Mouse (Mus musculus): Measurements from ENCODE around the gene Sh2d3c. TPM values are rescaled to one million over a fixed set of nuclear protein-coding genes. Genes with fewer than 3 reads are reported as not detected.

Sh2d3c gene
- polyA plus RNA-seq, 1 experiment: 60.6 TPM

GRCm38 (mm10) chr2:32683701-32684100 lies 37.2 kb upstream of the Sh2d3c start:
- no peak for TF ChIP-seq POLR2A (IDR thresholded peaks at IDR 0.05; ENCODE audit: borderline replicate concordance, extremely low read depth, insufficient read depth, insufficient read length, poor library complexity, severe bottlenecking)
- TF ChIP-seq CTCF (IDR thresholded peaks at IDR 0.05; ENCODE audit: borderline replicate concordance, extremely low read depth, insufficient read depth, insufficient read length): no peak
- DNase-seq (ENCODE audit: low read depth): no peak

- TF ChIP-seq POLR2A (IDR thresholded peaks at IDR 0.05; ENCODE audit: borderline replicate concordance, extremely low read depth, insufficient read depth, insufficient read length, poor library complexity, severe bottlenecking): no peak
- TF ChIP-seq CTCF (IDR thresholded peaks at IDR 0.05; ENCODE audit: borderline replicate concordance, extremely low read depth, insufficient read depth, insufficient read length): no peak
These were observed 36.0 kb upstream of the Sh2d3c start for GRCm38 (mm10) chr2:32684681-32685428.

GRCm38 (mm10) chr2:32685807-32686206 lies 35.0 kb upstream of the Sh2d3c start:
- TF ChIP-seq POLR2A (IDR thresholded peaks at IDR 0.05; ENCODE audit: borderline replicate concordance, extremely low read depth, insufficient read depth, insufficient read length, poor library complexity, severe bottlenecking): no peak
- no peak for TF ChIP-seq CTCF (IDR thresholded peaks at IDR 0.05; ENCODE audit: borderline replicate concordance, extremely low read depth, insufficient read depth, insufficient read length)
- DNase-seq (ENCODE audit: low read depth): no peak

More at GRCm38 (mm10) chr2:32684681-32685428, 36.0 kb upstream of the Sh2d3c start:
- no peak for DNase-seq (ENCODE audit: low read depth)

DNA sequence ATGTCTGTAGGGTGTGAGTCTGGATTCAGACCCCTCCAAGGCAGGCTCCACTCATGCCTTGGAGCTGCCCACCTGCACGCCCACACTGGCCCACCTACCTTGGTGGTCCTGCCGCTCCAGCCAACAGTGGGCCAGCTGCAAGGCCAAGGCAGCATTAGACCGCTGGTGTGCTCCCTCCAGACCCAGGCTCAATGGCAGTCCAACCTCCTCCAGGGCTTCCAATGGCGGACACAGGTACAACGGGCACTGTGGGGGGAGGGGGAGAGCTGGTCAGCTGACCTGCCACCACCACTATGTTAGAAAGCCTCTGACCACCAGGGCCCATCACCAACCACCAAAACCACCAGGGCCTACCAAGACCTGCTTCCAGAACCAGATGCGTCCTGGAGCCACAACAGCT lies 34.2 kb upstream of the Sh2d3c start:
- no peak for DNase-seq (ENCODE audit: low read depth)
- TF ChIP-seq CTCF (IDR thresholded peaks at IDR 0.05; ENCODE audit: borderline replicate concordance, extremely low read depth, insufficient read depth, insufficient read length): no peak
- no peak for TF ChIP-seq POLR2A (IDR thresholded peaks at IDR 0.05; ENCODE audit: borderline replicate concordance, extremely low read depth, insufficient read depth, insufficient read length, poor library complexity, severe bottlenecking)

- TF ChIP-seq CTCF (IDR thresholded peaks at IDR 0.05; ENCODE audit: borderline replicate concordance, extremely low read depth, insufficient read depth, insufficient read length) (no peak), POLR2A (IDR thresholded peaks at IDR 0.05; ENCODE audit: borderline replicate concordance, extremely low read depth, insufficient read depth, insufficient read length, poor library complexity, severe bottlenecking) (no peak)
- no peak for DNase-seq (ENCODE audit: low read depth)
These were observed 33.3 kb upstream of the Sh2d3c start for GRCm38 (mm10) chr2:32687562-32687961.

- TF ChIP-seq POLR2A (IDR thresholded peaks at IDR 0.05; ENCODE audit: borderline replicate concordance, extremely low read depth, insufficient read depth, insufficient read length, poor library complexity, severe bottlenecking) (no peak), CTCF (IDR thresholded peaks at IDR 0.05; ENCODE audit: borderline replicate concordance, extremely low read depth, insufficient read depth, insufficient read length) (peak; percentile 100)
- peak; percentile 92 for DNase-seq (ENCODE audit: low read depth)
These were observed 31.4 kb upstream of the Sh2d3c start for GRCm38 (mm10) chr2:32689420-32689819.

- DNase-seq (ENCODE audit: low read depth): no peak
- TF ChIP-seq CTCF (IDR thresholded peaks at IDR 0.05; ENCODE audit: borderline replicate concordance, extremely low read depth, insufficient read depth, insufficient read length) (no peak), POLR2A (IDR thresholded peaks at IDR 0.05; ENCODE audit: borderline replicate concordance, extremely low read depth, insufficient read depth, insufficient read length, poor library complexity, severe bottlenecking) (no peak)
These were observed 29.8 kb upstream of the Sh2d3c start for GRCm38 (mm10) chr2:32691041-32691440.

DNA sequence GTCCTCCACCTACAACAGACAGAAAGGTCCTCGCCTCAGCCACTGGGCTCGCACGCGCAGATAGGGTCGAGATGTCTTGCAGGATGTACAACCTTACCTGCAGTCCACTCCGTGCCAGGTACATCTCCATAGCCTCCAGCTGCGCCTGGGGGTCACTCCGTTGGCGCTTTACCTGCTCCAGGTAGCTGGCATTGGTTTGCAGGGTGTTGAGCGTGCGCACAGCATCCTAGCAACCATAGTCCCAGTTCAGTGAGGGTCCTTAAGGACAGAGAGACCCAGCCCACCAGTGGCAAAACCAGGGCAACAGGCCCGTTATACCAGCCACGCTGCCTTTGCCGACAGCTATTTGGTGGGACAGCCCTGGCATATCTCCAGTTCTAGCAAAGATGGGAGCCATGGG lies 28.4 kb upstream of the Sh2d3c start:
- TF ChIP-seq CTCF (IDR thresholded peaks at IDR 0.05; ENCODE audit: borderline replicate concordance, extremely low read depth, insufficient read depth, insufficient read length): no peak
- TF ChIP-seq POLR2A (IDR thresholded peaks at IDR 0.05; ENCODE audit: borderline replicate concordance, extremely low read depth, insufficient read depth, insufficient read length, poor library complexity, severe bottlenecking): no peak
- no peak for DNase-seq (ENCODE audit: low read depth)

GRCm38 (mm10) chr2:32693282-32693681 lies 27.6 kb upstream of the Sh2d3c start:
- peak; percentile 6 for DNase-seq (ENCODE audit: low read depth)
- TF ChIP-seq CTCF (IDR thresholded peaks at IDR 0.05; ENCODE audit: borderline replicate concordance, extremely low read depth, insufficient read depth, insufficient read length): no peak
- no peak for TF ChIP-seq POLR2A (IDR thresholded peaks at IDR 0.05; ENCODE audit: borderline replicate concordance, extremely low read depth, insufficient read depth, insufficient read length, poor library complexity, severe bottlenecking)

DNA sequence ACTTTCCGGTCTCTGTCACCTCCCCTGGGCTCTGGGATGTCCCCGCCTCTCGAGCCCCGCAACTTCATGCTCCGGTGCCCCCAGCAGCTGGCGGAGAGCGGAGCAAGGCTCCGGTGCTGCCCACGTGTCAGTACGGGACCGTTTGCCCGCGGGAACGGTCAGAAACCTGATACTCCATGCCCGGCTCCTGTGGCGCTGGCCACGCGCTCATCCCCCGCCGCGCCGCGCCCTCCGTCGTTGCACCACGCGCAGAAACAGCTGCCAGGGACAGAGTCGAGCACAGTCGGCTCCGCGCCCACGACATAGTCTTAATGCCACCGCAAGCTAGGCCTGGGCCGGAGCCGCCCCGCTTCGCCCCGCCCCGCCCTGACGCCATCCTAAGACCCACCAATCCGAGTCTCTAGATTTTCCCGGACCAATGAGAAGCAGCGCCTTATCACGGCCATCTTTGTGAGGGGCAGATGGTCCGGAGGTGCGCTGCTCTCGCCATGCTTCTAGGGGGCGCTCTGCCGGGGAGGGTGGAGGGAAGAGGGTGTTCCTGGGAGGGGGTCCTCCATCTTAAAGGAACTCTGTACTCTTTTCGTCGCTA lies 26.9 kb upstream of the Sh2d3c start:
- TF ChIP-seq CTCF (IDR thresholded peaks at IDR 0.05; ENCODE audit: borderline replicate concordance, extremely low read depth, insufficient read depth, insufficient read length): peak; percentile 92
- peak; percentile 79 for TF ChIP-seq POLR2A (IDR thresholded peaks at IDR 0.05; ENCODE audit: borderline replicate concordance, extremely low read depth, insufficient read depth, insufficient read length, poor library complexity, severe bottlenecking)
- DNase-seq (ENCODE audit: low read depth): peak; percentile 99

- DNase-seq (ENCODE audit: low read depth): no peak
- TF ChIP-seq CTCF (IDR thresholded peaks at IDR 0.05; ENCODE audit: borderline replicate concordance, extremely low read depth, insufficient read depth, insufficient read length): no peak
- no peak for TF ChIP-seq POLR2A (IDR thresholded peaks at IDR 0.05; ENCODE audit: borderline replicate concordance, extremely low read depth, insufficient read depth, insufficient read length, poor library complexity, severe bottlenecking)
These were observed 26.2 kb upstream of the Sh2d3c start for GRCm38 (mm10) chr2:32694691-32695090.

GRCm38 (mm10) chr2:32699680-32700079 lies 21.2 kb upstream of the Sh2d3c start:
- TF ChIP-seq POLR2A (IDR thresholded peaks at IDR 0.05; ENCODE audit: borderline replicate concordance, extremely low read depth, insufficient read depth, insufficient read length, poor library complexity, severe bottlenecking) (no peak), CTCF (IDR thresholded peaks at IDR 0.05; ENCODE audit: borderline replicate concordance, extremely low read depth, insufficient read depth, insufficient read length) (no peak)
- DNase-seq (ENCODE audit: low read depth): no peak
